Mouse (Mus musculus) heart, adult 2 months (tissue): Measurements from ENCODE around the gene Fgfr2. TPM values are rescaled to one million over a fixed set of nuclear protein-coding genes. Genes with fewer than 3 reads are reported as not detected.

ENCODE experiments used
- DNase-seq, 2 experiments: peaks; one replicate each; pipeline ENCODE4 v3.0.0; 2021
- H3K27ac ChIP-seq: fragments of 200-600 bp; 2 replicates; pipeline ENCODE4 v1.8.1; 2022
- H3K27me3 ChIP-seq: fragments of 200-500 bp; 2 replicates; pipeline ENCODE4 v1.6.1; 2012; ENCODE audit warnings: mild to moderate bottlenecking, low read length, inconsistent platforms, mixed read lengths; ENCODE audit not compliant: control insufficient read depth, insufficient read depth
- H3K36me3 ChIP-seq: fragments of 200-500 bp; 2 replicates; pipeline ENCODE4 v1.6.1; 2012; ENCODE audit warnings: low read length, inconsistent platforms; ENCODE audit not compliant: control insufficient read depth, insufficient read depth
- H3K4me1 ChIP-seq: fragments of 200-500 bp; 2 replicates; pipeline ENCODE4 v1.6.1; 2011; ENCODE audit warnings: low read length; ENCODE audit not compliant: control insufficient read depth, insufficient read depth
- H3K4me3 ChIP-seq: fragments of 200-600 bp; 2 replicates; pipeline ENCODE4 v1.8.1; 2022
- H3K79me2 ChIP-seq: fragments of 200-500 bp; replicated peaks from 2 replicates; pipeline ENCODE4 v1.6.1; 2012; ENCODE audit warnings: mild to moderate bottlenecking, inconsistent platforms, low read length, moderate library complexity, mixed read lengths; ENCODE audit not compliant: control insufficient read depth, insufficient read depth
- H3K9ac ChIP-seq: fragments of 200-500 bp; 2 replicates; pipeline ENCODE4 v1.6.1; 2012; ENCODE audit warnings: low read depth, mild to moderate bottlenecking, control low read depth, inconsistent platforms, low read length, mixed read lengths
- CTCF ChIP-seq: fragments of 200-600 bp; IDR thresholded peaks from 2 replicates; pipeline ENCODE4 v1.8.1; 2022; ENCODE audit warnings: antibody characterized with exemption, mild to moderate bottlenecking, moderate library complexity
- EP300 ChIP-seq: fragments of 200-500 bp; IDR thresholded peaks from 2 replicates; pipeline ENCODE4 v1.6.1; 2011; ENCODE audit warnings: low read depth, low read length, control low read depth; ENCODE audit not compliant: insufficient read depth
- POLR2A ChIP-seq: fragments of 200-500 bp; IDR thresholded peaks from 2 replicates; pipeline ENCODE4 v1.6.1; 2011; ENCODE audit warnings: mild to moderate bottlenecking, low read depth, low read length, control low read depth; ENCODE audit not compliant: insufficient read depth
- WGBS: fragments of 180-500 bp; shearing (Covaris S2); methylation state at CpG from one replicate; pipeline ENCODE4 v1.1.7; 2018; 5-methylcytosine and 5-hydroxymethylcytosine counted together
- intact Hi-C: fragments of 180-260 bp; cut with DNase I; formaldehyde crosslinking; loops from one replicate; pipeline ENCODE4 v1.15.1; 2025
- polyA plus RNA-seq: library from polyadenylated mRNA; depleted of rRNA; stranded (reverse); fragments of >200 nt; gene quantifications from 2 replicates; pipeline ENCODE4 v1.2.3, GENCODE M21; 2012
- total RNA-seq, 2 experiments: library from RNA; stranded (reverse); gene quantifications; 2 replicates each; pipeline ENCODE4 v1.2.3; 2021

Fgfr2 gene
- total and polyA plus RNA-seq, 3 experiments, result 1.1 to 2.0 (median 1.3) TPM

- Histone ChIP-seq H3K9ac (no peak overlapping the region), H3K4me1 (peaks cover 3% of the 10 kb centered on the region), H3K79me2 (peaks cover 6% of the 10 kb centered on the region), H3K36me3 (no peaks in the 10 kb centered on the region), H3K27me3 (no peaks in the 10 kb centered on the region), H3K4me3 (no peak overlapping the region), H3K27ac (no peak overlapping the region)
- DNase-seq, result no peak
- 92% methylated on average over 4 of the region's 4 CpGs for WGBS
- TF ChIP-seq EP300, result no peak
- intact Hi-C loops, result no loop called here
These were observed 95.2 kb downstream of the Fgfr2 start for GRCm38 (mm10) chr7:133027930-133028329.

- H3K4me1 ChIP-seq, result peaks cover 9% of the 10 kb centered on the region
- H3K27me3 ChIP-seq, result no peaks in the 10 kb centered on the region
- peaks cover 4% of the 10 kb centered on the region for H3K79me2 ChIP-seq
- H3K36me3 ChIP-seq, result no peaks in the 10 kb centered on the region; the same call in 1 of the 2 replicates
- H3K4me3 ChIP-seq, result no peak overlapping the region
- TF ChIP-seq CTCF (no peak), POLR2A (no peak), EP300 (no peak)
- intact Hi-C loops, result no loop called here
- WGBS, result 75% methylated on average over 1 of the region's 1 CpGs
- H3K9ac ChIP-seq, result no peak overlapping the region
- no peak overlapping the region for H3K27ac ChIP-seq
- no peak for DNase-seq
These were observed 98.5 kb downstream of the Fgfr2 start for GRCm38 (mm10) chr7:133024694-133025093.

DNA sequence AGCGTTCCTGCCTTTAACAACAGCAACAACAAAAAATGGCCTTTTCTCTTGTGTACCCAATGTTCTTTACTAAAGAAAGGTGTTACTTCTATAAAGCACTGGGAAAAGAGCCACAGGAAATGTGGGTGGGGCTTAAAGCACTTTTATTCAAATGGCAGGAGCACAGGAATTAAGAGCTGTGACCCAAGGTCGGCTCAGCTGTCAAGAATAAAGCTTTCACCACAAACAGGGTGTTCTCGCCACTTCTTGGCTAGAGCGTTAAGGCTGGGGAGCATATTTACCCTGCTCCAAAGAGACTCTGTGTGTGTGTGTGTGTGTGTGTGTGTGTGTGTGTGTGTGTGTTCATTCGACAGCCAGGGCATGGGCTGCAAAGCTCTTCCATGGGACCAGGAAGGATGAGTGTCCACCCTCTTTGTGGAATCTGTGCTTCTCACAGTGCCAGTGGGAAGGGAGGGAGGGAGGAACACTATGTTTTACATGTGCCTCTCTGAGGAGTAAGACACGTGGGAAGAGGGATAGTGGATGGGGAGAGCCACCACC, 103.6 kb downstream of the Fgfr2 start:
- DNase-seq, result no peak
- Histone ChIP-seq H3K4me3 (no peak overlapping the region), H3K27me3 (no peaks in the 10 kb centered on the region), H3K4me1 (peaks cover 15% of the 10 kb centered on the region), H3K9ac (no peak overlapping the region), H3K79me2 (no peaks in the 10 kb centered on the region; the same call in 1 of the 2 replicates), H3K27ac (no peak overlapping the region; the same call in 1 of the 2 replicates), H3K36me3 (no peaks in the 10 kb centered on the region; the same call in none of the 2 replicates)
- WGBS, result 16% methylated on average over 6 of the region's 6 CpGs
- TF ChIP-seq POLR2A (no peak), CTCF (no peak), EP300 (no peak)
- intact Hi-C loops, result no loop called here

- intact Hi-C loops, result no loop called here
- no peaks in the 10 kb centered on the region; the same call in none of the 2 replicates for H3K36me3 ChIP-seq
- DNase-seq, result no peak
- no peak for TF ChIP-seq EP300
- no peak overlapping the region; the same call in 1 of the 2 replicates for H3K27ac ChIP-seq
- H3K4me3 ChIP-seq, result no peak overlapping the region
- no peaks in the 10 kb centered on the region for H3K27me3 ChIP-seq
- H3K4me1 ChIP-seq, result peaks cover 15% of the 10 kb centered on the region
- no peaks in the 10 kb centered on the region; the same call in 1 of the 2 replicates for H3K79me2 ChIP-seq
- whole genome bisulfite sequencing, result 82% methylated on average over 7 of the region's 7 CpGs
- no peak overlapping the region for H3K9ac ChIP-seq
These were observed 104.2 kb downstream of the Fgfr2 start for GRCm38 (mm10) chr7:133018961-133019360.

DNA sequence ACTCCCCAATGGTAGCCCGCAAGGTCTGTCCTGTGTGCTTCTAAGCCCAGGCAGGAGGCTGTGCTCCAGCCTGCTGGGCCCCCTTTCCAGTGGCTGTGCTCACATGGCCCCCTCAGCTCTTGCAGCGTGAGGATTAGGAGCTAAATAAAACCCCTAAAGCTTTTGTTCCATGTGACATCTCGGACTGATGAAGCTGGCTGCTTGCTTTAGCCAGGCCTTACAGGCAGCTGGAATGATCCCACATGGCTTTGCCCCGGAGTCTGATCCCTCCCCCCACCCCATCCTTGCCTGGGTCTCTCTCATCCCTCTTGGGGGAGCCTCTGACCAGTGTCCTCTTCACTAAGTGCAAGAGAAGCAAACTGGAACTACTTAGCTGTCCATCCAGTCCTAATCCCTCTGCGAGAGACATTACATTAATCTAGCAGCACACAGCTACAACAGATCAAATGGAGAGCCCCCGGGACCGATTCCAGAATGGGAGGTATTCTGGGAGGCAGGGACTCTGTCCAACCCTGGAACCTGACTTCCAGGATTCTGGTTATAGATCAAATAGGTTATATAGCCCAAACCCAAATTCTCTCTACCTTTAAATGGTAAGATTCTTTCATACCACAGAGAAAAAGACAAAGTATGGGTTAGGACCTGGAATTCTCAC, 107.6 kb downstream of the Fgfr2 start:
- no peak overlapping the region for H3K9ac ChIP-seq
- DNase-seq, result peak in 1 of 2 experiments; percentile 32
- peaks cover 24% of the 10 kb centered on the region for H3K4me1 ChIP-seq
- peaks cover 8% of the 10 kb centered on the region for H3K36me3 ChIP-seq
- H3K4me3 ChIP-seq, result no peak overlapping the region
- WGBS, result 39% methylated on average over 7 of the region's 7 CpGs
- intact Hi-C loops, result no loop called here
- H3K27ac ChIP-seq, result peak overlapping the region; percentile 1
- no peak for TF ChIP-seq CTCF
- TF ChIP-seq POLR2A, result no peak
- TF ChIP-seq EP300, result no peak
- peaks cover 2% of the 10 kb centered on the region; the same call in 1 of the 2 replicates for H3K79me2 ChIP-seq
- H3K27me3 ChIP-seq, result no peaks in the 10 kb centered on the region

DNA sequence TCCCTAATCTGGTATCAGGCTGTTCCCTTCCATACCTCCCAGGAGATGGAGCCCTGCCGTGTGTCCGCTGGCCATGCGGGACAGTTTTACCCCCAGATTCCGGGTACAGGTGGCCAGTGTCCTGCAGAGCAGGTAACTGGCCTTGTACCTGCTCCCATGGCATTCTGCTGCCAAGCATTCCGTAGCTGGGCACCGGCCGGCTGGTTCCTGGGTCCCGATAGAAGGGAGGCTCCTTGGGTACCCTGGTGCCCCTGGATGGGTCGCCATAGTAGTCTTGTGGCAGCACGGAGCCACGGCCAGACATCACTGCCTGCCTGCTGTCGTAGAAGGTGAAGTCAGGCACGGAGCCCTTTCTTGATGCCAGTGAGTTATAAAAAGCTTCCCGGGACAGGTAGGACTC, 108.5 kb downstream of the Fgfr2 start:
- Histone ChIP-seq H3K4me3 (no peak overlapping the region), H3K9ac (no peak overlapping the region), H3K27ac (no peak overlapping the region), H3K36me3 (peaks cover 8% of the 10 kb centered on the region), H3K4me1 (peaks cover 16% of the 10 kb centered on the region), H3K27me3 (no peaks in the 10 kb centered on the region), H3K79me2 (peaks cover 2% of the 10 kb centered on the region)
- 88% methylated on average over 14 of the region's 14 CpGs for WGBS
- TF ChIP-seq POLR2A (no peak), EP300 (no peak)
- intact Hi-C loops, result no loop called here
- no peak for DNase-seq
